Mouse (Mus musculus): Measurements from ENCODE around the gene Arfip2. TPM values are rescaled to one million over a fixed set of nuclear protein-coding genes. Genes with fewer than 3 reads are reported as not detected.

The Arfip2 gene
- polyA plus RNA-seq, 1 experiment from 2014 or later: 87.5 TPM

- Histone ChIP-seq H3K4me2 (ENCODE audit: low read depth, low read length) (no peak overlapping the region), H3K4me3 (ENCODE audit: low read depth, low read length) (no peak overlapping the region), H3K9me3 (ENCODE audit: control insufficient read depth, low read length) (no peaks in the 10 kb centered on the region), H3K9ac (replicated peaks; ENCODE audit: low read depth, low read length) (no peak overlapping the region), H3K27me3 (ENCODE audit: control insufficient read depth, insufficient read depth, low read length) (no peaks in the 10 kb centered on the region), H3K27ac (ENCODE audit: low read depth, low read length) (peak overlapping the region; percentile 70; the same call in 1 of the 2 replicates), H3K4me1 (ENCODE audit: control insufficient read depth, insufficient read depth, low read length) (peaks cover 38% of the 10 kb centered on the region), H3K36me3 (ENCODE audit: control insufficient read depth, insufficient read depth, low read length) (peaks cover 14% of the 10 kb centered on the region)
- ATAC-seq (ENCODE audit: low read depth): no peak
- 90% methylated on average over 2 of the region's 2 CpGs for whole genome bisulfite sequencing
Observed at GRCm38 (mm10) chr7:105635726-105636125, 4.5 kb downstream of the Arfip2 start.

GRCm38 (mm10) chr7:105634272-105634920 is 5.8 kb downstream of the Arfip2 start:
- no peaks in the 10 kb centered on the region for H3K27me3 ChIP-seq (ENCODE audit: control insufficient read depth, insufficient read depth, low read length)
- H3K36me3 ChIP-seq (ENCODE audit: control insufficient read depth, insufficient read depth, low read length): peaks cover 14% of the 10 kb centered on the region
- H3K9me3 ChIP-seq (ENCODE audit: control insufficient read depth, low read length): no peaks in the 10 kb centered on the region
- H3K4me3 ChIP-seq (ENCODE audit: low read depth, low read length): peak overlapping the region; percentile 85; the same call in 1 of the 2 replicates
- peak; percentile 9; the same call in 1 of the 2 replicates for ATAC-seq (ENCODE audit: low read depth)
- H3K9ac ChIP-seq (replicated peaks; ENCODE audit: low read depth, low read length): no peak overlapping the region
- 38% methylated on average over 9 of the region's 9 CpGs for WGBS
- peak overlapping the region; percentile 77 for H3K4me2 ChIP-seq (ENCODE audit: low read depth, low read length)
- H3K27ac ChIP-seq (ENCODE audit: low read depth, low read length): peak overlapping the region; percentile 70
- peaks cover 37% of the 10 kb centered on the region for H3K4me1 ChIP-seq (ENCODE audit: control insufficient read depth, insufficient read depth, low read length)

- Histone ChIP-seq H3K4me1 (ENCODE audit: control insufficient read depth, insufficient read depth, low read length) (peaks cover 40% of the 10 kb centered on the region), H3K36me3 (ENCODE audit: control insufficient read depth, insufficient read depth, low read length) (peaks cover 14% of the 10 kb centered on the region), H3K4me3 (ENCODE audit: low read depth, low read length) (peak overlapping the region; percentile 85), H3K4me2 (ENCODE audit: low read depth, low read length) (peak overlapping the region; percentile 77), H3K27ac (ENCODE audit: low read depth, low read length) (peak overlapping the region; percentile 88), H3K9me3 (ENCODE audit: control insufficient read depth, low read length) (no peaks in the 10 kb centered on the region), H3K27me3 (ENCODE audit: control insufficient read depth, insufficient read depth, low read length) (no peaks in the 10 kb centered on the region), H3K9ac (replicated peaks; ENCODE audit: low read depth, low read length) (peak overlapping the region; percentile 85)
- ATAC-seq (ENCODE audit: low read depth): no peak
- 3% methylated on average over 10 of the region's 10 CpGs for WGBS
Observed at GRCm38 (mm10) chr7:105633801-105634135, 6.4 kb downstream of the Arfip2 start.

GRCm38 (mm10) chr7:105633127-105633800 is 7.0 kb downstream of the Arfip2 start, which contains the start of gene Trim3:
Trim3 (minus strand) TSS chr7:105633571.
- no peaks in the 10 kb centered on the region for H3K27me3 ChIP-seq (ENCODE audit: control insufficient read depth, insufficient read depth, low read length)
- peak within 1 kb of the TSS; percentile 88 for H3K27ac ChIP-seq (ENCODE audit: low read depth, low read length)
- H3K4me3 ChIP-seq (ENCODE audit: low read depth, low read length): peak within 1 kb of the TSS; percentile 85
- H3K4me1 ChIP-seq (ENCODE audit: control insufficient read depth, insufficient read depth, low read length): peaks cover 41% of the 10 kb centered on the region
- WGBS: under 1% methylated on average over 63 of the region's 71 CpGs
- no peaks in the 10 kb centered on the region for H3K9me3 ChIP-seq (ENCODE audit: control insufficient read depth, low read length)
- H3K9ac ChIP-seq (replicated peaks; ENCODE audit: low read depth, low read length): peak within 1 kb of the TSS; percentile 85
- peaks cover 14% of the 10 kb centered on the region for H3K36me3 ChIP-seq (ENCODE audit: control insufficient read depth, insufficient read depth, low read length)
- ATAC-seq (ENCODE audit: low read depth): peak; percentile 86
- peak within 1 kb of the TSS; percentile 77 for H3K4me2 ChIP-seq (ENCODE audit: low read depth, low read length)

GRCm38 (mm10) chr7:105632551-105632972 is 7.7 kb downstream of the Arfip2 start:
- Histone ChIP-seq H3K9ac (replicated peaks; ENCODE audit: low read depth, low read length) (peak overlapping the region; percentile 85), H3K4me1 (ENCODE audit: control insufficient read depth, insufficient read depth, low read length) (peaks cover 41% of the 10 kb centered on the region), H3K36me3 (ENCODE audit: control insufficient read depth, insufficient read depth, low read length) (peaks cover 13% of the 10 kb centered on the region), H3K27me3 (ENCODE audit: control insufficient read depth, insufficient read depth, low read length) (no peaks in the 10 kb centered on the region), H3K4me2 (ENCODE audit: low read depth, low read length) (peak overlapping the region; percentile 77), H3K27ac (ENCODE audit: low read depth, low read length) (peak overlapping the region; percentile 88), H3K9me3 (ENCODE audit: control insufficient read depth, low read length) (no peaks in the 10 kb centered on the region), H3K4me3 (ENCODE audit: low read depth, low read length) (peak overlapping the region; percentile 85)
- 13% methylated on average over 4 of the region's 4 CpGs for WGBS
- peak; percentile 3; the same call in 1 of the 2 replicates for ATAC-seq (ENCODE audit: low read depth)

GRCm38 (mm10) chr7:105628633-105629032 is 11.6 kb downstream of the Arfip2 start:
- Histone ChIP-seq H3K4me2 (ENCODE audit: low read depth, low read length) (no peak overlapping the region), H3K4me1 (ENCODE audit: control insufficient read depth, insufficient read depth, low read length) (peaks cover 24% of the 10 kb centered on the region), H3K36me3 (ENCODE audit: control insufficient read depth, insufficient read depth, low read length) (peaks cover 12% of the 10 kb centered on the region), H3K9me3 (ENCODE audit: control insufficient read depth, low read length) (no peaks in the 10 kb centered on the region), H3K9ac (replicated peaks; ENCODE audit: low read depth, low read length) (no peak overlapping the region), H3K27me3 (ENCODE audit: control insufficient read depth, insufficient read depth, low read length) (no peaks in the 10 kb centered on the region), H3K27ac (ENCODE audit: low read depth, low read length) (no peak overlapping the region), H3K4me3 (ENCODE audit: low read depth, low read length) (no peak overlapping the region)
- WGBS: 19% methylated on average over 3 of the region's 3 CpGs
- peak; percentile 16; the same call in 1 of the 2 replicates for ATAC-seq (ENCODE audit: low read depth)

GRCm38 (mm10) chr7:105625397-105625796 is 14.8 kb downstream of the Arfip2 start:
- Histone ChIP-seq H3K27me3 (ENCODE audit: control insufficient read depth, insufficient read depth, low read length) (no peaks in the 10 kb centered on the region), H3K27ac (ENCODE audit: low read depth, low read length) (no peak overlapping the region), H3K4me3 (ENCODE audit: low read depth, low read length) (no peak overlapping the region), H3K36me3 (ENCODE audit: control insufficient read depth, insufficient read depth, low read length) (peaks cover 27% of the 10 kb centered on the region), H3K9ac (replicated peaks; ENCODE audit: low read depth, low read length) (no peak overlapping the region), H3K4me2 (ENCODE audit: low read depth, low read length) (no peak overlapping the region), H3K9me3 (ENCODE audit: control insufficient read depth, low read length) (no peaks in the 10 kb centered on the region), H3K4me1 (ENCODE audit: control insufficient read depth, insufficient read depth, low read length) (peaks cover 8% of the 10 kb centered on the region)
- ATAC-seq (ENCODE audit: low read depth): no peak
- WGBS: 92% methylated on average over 6 of the region's 6 CpGs

GRCm38 (mm10) chr7:105621646-105622292 is 18.4 kb downstream of the Arfip2 start:
- Histone ChIP-seq H3K9ac (replicated peaks; ENCODE audit: low read depth, low read length) (no peak overlapping the region), H3K4me3 (ENCODE audit: low read depth, low read length) (no peak overlapping the region), H3K4me2 (ENCODE audit: low read depth, low read length) (no peak overlapping the region), H3K4me1 (ENCODE audit: control insufficient read depth, insufficient read depth, low read length) (no peaks in the 10 kb centered on the region), H3K27me3 (ENCODE audit: control insufficient read depth, insufficient read depth, low read length) (no peaks in the 10 kb centered on the region), H3K9me3 (ENCODE audit: control insufficient read depth, low read length) (no peaks in the 10 kb centered on the region), H3K27ac (ENCODE audit: low read depth, low read length) (no peak overlapping the region), H3K36me3 (ENCODE audit: control insufficient read depth, insufficient read depth, low read length) (peaks cover 60% of the 10 kb centered on the region)
- 86% methylated on average over 8 of the region's 8 CpGs for WGBS
- ATAC-seq (ENCODE audit: low read depth): no peak

GRCm38 (mm10) chr7:105621053-105621452 is 19.2 kb downstream of the Arfip2 start:
- H3K9me3 ChIP-seq (ENCODE audit: control insufficient read depth, low read length): no peaks in the 10 kb centered on the region
- no peak overlapping the region for H3K4me3 ChIP-seq (ENCODE audit: low read depth, low read length)
- H3K4me2 ChIP-seq (ENCODE audit: low read depth, low read length): no peak overlapping the region
- ATAC-seq (ENCODE audit: low read depth): no peak
- no peaks in the 10 kb centered on the region for H3K27me3 ChIP-seq (ENCODE audit: control insufficient read depth, insufficient read depth, low read length)
- H3K9ac ChIP-seq (replicated peaks; ENCODE audit: low read depth, low read length): no peak overlapping the region
- H3K27ac ChIP-seq (ENCODE audit: low read depth, low read length): no peak overlapping the region
- H3K4me1 ChIP-seq (ENCODE audit: control insufficient read depth, insufficient read depth, low read length): no peaks in the 10 kb centered on the region
- H3K36me3 ChIP-seq (ENCODE audit: control insufficient read depth, insufficient read depth, low read length): peaks cover 68% of the 10 kb centered on the region
- WGBS: 80% methylated on average over 4 of the region's 4 CpGs
